Mouse (Mus musculus): ENCODE data around the gene Gm8159.
"Not testable (repeated sequence)": the region's sequence is repeated elsewhere in the genome, so short reads cannot be mapped to it uniquely, and the experiment has no call there.

The Gm8159 gene

DNA sequence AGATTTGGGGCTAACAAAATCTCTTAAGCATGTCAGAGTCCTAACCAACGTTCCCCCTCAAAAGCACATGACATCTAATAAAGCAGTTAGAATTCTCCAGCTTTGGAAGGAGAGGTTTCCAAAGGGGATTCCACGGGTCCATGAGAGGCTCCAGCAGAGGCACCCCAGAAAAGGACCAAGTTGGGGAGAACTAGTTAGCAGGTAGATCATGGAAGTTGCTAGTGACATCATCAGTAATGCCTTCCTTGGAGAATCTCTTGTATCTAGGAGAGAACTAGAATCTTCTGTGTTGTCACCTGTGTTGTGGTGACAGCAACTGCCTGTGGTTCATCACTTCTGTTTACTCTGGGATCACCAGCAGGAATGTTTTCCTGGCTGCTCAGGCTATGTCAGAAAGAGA, at the start of gene Gm8159:
TSS of gene Gm8159 (plus strand) at position 301 of the 400 bp plus-strand sequence.
- DNase-seq (ENCODE audit: low spot score): not testable (repeated sequence)

GRCm38 (mm10) chr14:4649309-4649708, 17.2 kb downstream of the Gm8159 start:
- DNase-seq (ENCODE audit: low spot score): peak; percentile 0

- DNase-seq (ENCODE audit: low spot score): not testable (repeated sequence)
Measured at GRCm38 (mm10) chr14:4650324-4650723, 18.2 kb downstream of the Gm8159 start.

DNA sequence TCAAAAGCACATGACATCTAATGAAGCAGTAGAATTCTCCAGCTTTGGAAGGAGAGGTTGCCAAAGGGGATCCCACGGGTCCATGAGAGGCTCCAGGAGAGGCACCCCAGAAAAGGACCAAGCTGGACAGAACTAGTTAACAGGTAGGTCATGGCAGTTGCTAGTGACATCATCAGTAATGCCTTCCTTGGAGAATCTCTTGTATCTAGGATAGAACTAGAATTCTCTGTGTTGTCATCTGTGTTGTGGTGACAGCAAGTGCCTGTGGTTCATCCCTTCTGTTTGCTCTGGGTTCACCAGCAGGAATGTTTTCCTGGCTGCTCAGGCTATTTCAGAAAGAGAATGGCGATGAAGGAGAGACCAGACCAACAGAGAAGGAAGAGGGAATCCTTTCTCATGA, 31.7 kb downstream of the Gm8159 start, which contains the start of gene Gm3239:
TSS of gene Gm3239 (plus strand) at position 301 of the 400 bp plus-strand sequence.
- not testable (repeated sequence) for DNase-seq (ENCODE audit: low spot score)
